ENCODE assay signal across 31 mouse cellular contexts in genomic region chr1:105650650-105651049, GRCm38 (mm10).
"Had no signal": no experiment of that assay in that cellular context is flagged by ENCODE, and none has a peak within 500 bp of the region (broad histone marks: within the 10 kb centered on the region; RNA-seq: fewer than 3 reads in every experiment).

No protein-coding gene starts in this region.

- ATAC-seq: liver, embryonic 12.5 days; liver, postnatal 0 days; lung, postnatal 0 days; midbrain, embryonic 13.5 days; midbrain, embryonic 15.5 days; midbrain, embryonic 16.5 days had no signal

- H3K9ac ChIP-seq: limb, embryonic 12.5 days; limb, embryonic 13.5 days; limb, embryonic 15.5 days; liver, embryonic 12.5 days; liver, embryonic 13.5 days; liver, embryonic 14.5 days; liver, embryonic 15.5 days; liver, postnatal 0 days; lung, embryonic 14.5 days; lung, embryonic 15.5 days; midbrain, embryonic 12.5 days; midbrain, embryonic 13.5 days; midbrain, embryonic 15.5 days; neural tube, embryonic 12.5 days had no signal

- H3K36me3 ChIP-seq: midbrain, embryonic 15.5 days had no signal

- DNase-seq: left cerebral cortex, postnatal 4 days; liver; liver, embryonic 13.5 days; liver, postnatal 0 days; lung, adult 18-20 months; lung, adult 2 months; lung, embryonic 14.5 days; lung, postnatal 10 days; lung, postnatal 14 days; lung, postnatal 36 days; lung, postnatal 4 days; midbrain, embryonic 14.5 days had no signal

- H3K27me3 ChIP-seq: limb, embryonic 12.5 days; limb, embryonic 13.5 days; limb, embryonic 15.5 days; liver, embryonic 12.5 days; liver, embryonic 13.5 days; liver, embryonic 15.5 days; lung, embryonic 15.5 days; midbrain, embryonic 12.5 days; midbrain, embryonic 13.5 days; midbrain, embryonic 15.5 days; neural tube, embryonic 12.5 days had no signal

- H3K4me1 ChIP-seq: limb, embryonic 10.5 days; limb, embryonic 12.5 days; limb, embryonic 13.5 days; limb, embryonic 15.5 days; liver, embryonic 12.5 days; liver, embryonic 13.5 days; liver, embryonic 15.5 days; lung, embryonic 15.5 days; midbrain, embryonic 10.5 days; midbrain, embryonic 12.5 days; midbrain, embryonic 13.5 days; midbrain, embryonic 15.5 days; neural tube, embryonic 12.5 days had no signal

- H3K9me3 ChIP-seq: limb, embryonic 10.5 days; limb, embryonic 12.5 days; limb, embryonic 13.5 days; limb, embryonic 15.5 days; liver, embryonic 12.5 days; liver, embryonic 13.5 days; liver, embryonic 15.5 days; lung, embryonic 15.5 days; midbrain, embryonic 10.5 days; midbrain, embryonic 12.5 days; midbrain, embryonic 13.5 days; midbrain, embryonic 15.5 days; neural tube, embryonic 12.5 days had no signal

- H3K27ac ChIP-seq: limb, embryonic 10.5 days; limb, embryonic 12.5 days; limb, embryonic 13.5 days; limb, embryonic 15.5 days; liver, embryonic 12.5 days; liver, embryonic 13.5 days; liver, embryonic 14.5 days; liver, embryonic 15.5 days; lung, embryonic 15.5 days; macrophage; midbrain, embryonic 10.5 days; midbrain, embryonic 12.5 days; midbrain, embryonic 13.5 days; midbrain, embryonic 15.5 days; neural tube, embryonic 12.5 days had no signal

- H3K4me2 ChIP-seq: limb, embryonic 12.5 days; limb, embryonic 13.5 days; limb, embryonic 15.5 days; liver, embryonic 11.5 days; liver, embryonic 12.5 days; liver, embryonic 13.5 days; liver, embryonic 15.5 days; lung, embryonic 14.5 days; lung, embryonic 15.5 days; midbrain, embryonic 11.5 days; midbrain, embryonic 12.5 days; midbrain, embryonic 13.5 days; midbrain, embryonic 15.5 days; neural tube, embryonic 12.5 days had no signal

- H3K4me3 ChIP-seq: limb, embryonic 10.5 days; limb, embryonic 12.5 days; limb, embryonic 13.5 days; limb, embryonic 15.5 days; liver, embryonic 12.5 days; liver, embryonic 13.5 days; liver, embryonic 15.5 days; lung, embryonic 15.5 days; midbrain, embryonic 10.5 days; midbrain, embryonic 12.5 days; midbrain, embryonic 13.5 days; midbrain, embryonic 15.5 days; myocyte; neural tube, embryonic 12.5 days had no signal
